Mouse (Mus musculus): ENCODE measurements around the gene Tsg101.
"Not testable (repeated sequence)": the region's sequence is repeated elsewhere in the genome, so short reads cannot be mapped to it uniquely, and the experiment has no call there.

The Tsg101 gene

GRCm38 (mm10) chr7:46919551-46920176 is at the start of gene Tsg101:
Gene Tsg101, minus strand, starts transcription at chr7:46919969.
- DNase-seq (ENCODE audit: low spot score) = peak; percentile 91

- no peak for DNase-seq (ENCODE audit: low spot score)
Measured at GRCm38 (mm10) chr7:46964070-46964469, 44.3 kb upstream of the Tsg101 start.

GRCm38 (mm10) chr7:46962806-46963618 is 43.2 kb upstream of the Tsg101 start:
- peak; percentile 63 for DNase-seq (ENCODE audit: low spot score)

GRCm38 (mm10) chr7:46962132-46962531 is 42.4 kb upstream of the Tsg101 start:
- DNase-seq (ENCODE audit: low spot score) = no peak

GRCm38 (mm10) chr7:46960991-46961390 is 41.2 kb upstream of the Tsg101 start:
- no peak for DNase-seq (ENCODE audit: low spot score)

- DNase-seq (ENCODE audit: low spot score) = no peak
Measured at GRCm38 (mm10) chr7:46958853-46959252, 39.1 kb upstream of the Tsg101 start.

GRCm38 (mm10) chr7:46957831-46958691 is 38.3 kb upstream of the Tsg101 start, which contains the start of gene Uevld:
Gene Uevld, minus strand, starts transcription at chr7:46958527.
- peak; percentile 73 for DNase-seq (ENCODE audit: low spot score)

GRCm38 (mm10) chr7:46935847-46936246 is 16.1 kb upstream of the Tsg101 start:
- DNase-seq (ENCODE audit: low spot score) = peak; percentile 15

GRCm38 (mm10) chr7:46934788-46935187 is 15.0 kb upstream of the Tsg101 start:
- DNase-seq (ENCODE audit: low spot score) = no peak

- no peak for DNase-seq (ENCODE audit: low spot score)
Measured at GRCm38 (mm10) chr7:46931370-46931769, 11.6 kb upstream of the Tsg101 start.

- no peak for DNase-seq (ENCODE audit: low spot score)
Measured at GRCm38 (mm10) chr7:46928291-46928690, 8.5 kb upstream of the Tsg101 start.

- DNase-seq (ENCODE audit: low spot score) = no peak
Measured at GRCm38 (mm10) chr7:46922075-46922474, 2.3 kb upstream of the Tsg101 start.

GRCm38 (mm10) chr7:46918678-46919371 is 944 bp downstream of the Tsg101 start:
- no peak for DNase-seq (ENCODE audit: low spot score)

- DNase-seq (ENCODE audit: low spot score) = no peak
Measured at GRCm38 (mm10) chr7:46916376-46916775, 3.4 kb downstream of the Tsg101 start.

- DNase-seq (ENCODE audit: low spot score) = no peak
Measured at GRCm38 (mm10) chr7:46911250-46911649, 8.5 kb downstream of the Tsg101 start.

- no peak for DNase-seq (ENCODE audit: low spot score)
Measured at GRCm38 (mm10) chr7:46899343-46899742, 20.4 kb downstream of the Tsg101 start.

- no peak for DNase-seq (ENCODE audit: low spot score)
Measured at GRCm38 (mm10) chr7:46895511-46895910, 24.3 kb downstream of the Tsg101 start.

GRCm38 (mm10) chr7:46883304-46883703 is 36.5 kb downstream of the Tsg101 start:
- DNase-seq (ENCODE audit: low spot score) = no peak

- not testable (repeated sequence) for DNase-seq (ENCODE audit: low spot score)
Measured at GRCm38 (mm10) chr7:46881941-46882340, 37.8 kb downstream of the Tsg101 start.

GRCm38 (mm10) chr7:46880992-46881391 is 38.8 kb downstream of the Tsg101 start:
- no peak for DNase-seq (ENCODE audit: low spot score)

GRCm38 (mm10) chr7:46879851-46880250 is 39.9 kb downstream of the Tsg101 start:
- DNase-seq (ENCODE audit: low spot score) = no peak

GRCm38 (mm10) chr7:46877255-46877654 is 42.5 kb downstream of the Tsg101 start:
- no peak for DNase-seq (ENCODE audit: low spot score)
